Mouse (Mus musculus): Measurements from ENCODE around the gene Cpa4. TPM values are rescaled to one million over a fixed set of nuclear protein-coding genes. Genes with fewer than 3 reads are reported as not detected.

Cpa4 gene
- polyA plus RNA-seq, 2 experiments = 0.05 to 0.07 TPM

- Histone ChIP-seq H3K4me1 (replicated peaks; ENCODE audit: control insufficient read depth in 2 of 2, insufficient read depth in 2 of 2, low read length in 1 of 2) (no peaks in the 10 kb centered on the region; a peak in 1 of 4 replicates), H3K27me3 (ENCODE audit: control insufficient read depth, insufficient read depth, low read length) (no peaks in the 10 kb centered on the region), H3K9me3 (ENCODE audit: control insufficient read depth, low read length) (no peaks in the 10 kb centered on the region), H3K9ac (replicated peaks) (no peak overlapping the region), H3K4me2 (ENCODE audit: low read depth) (no peak overlapping the region), H3K27ac (no peak overlapping the region), H3K4me3 (ENCODE audit: insufficient read depth in 1 of 2, low read depth in 2 of 2, low read length in 2 of 2) (no peak overlapping the region), H3K36me3 (replicated peaks; ENCODE audit: control insufficient read depth, insufficient read depth, low read depth) (no peaks in the 10 kb centered on the region)
- ATAC-seq (ENCODE audit: insufficient read depth) = no peak
- DNase-seq (ENCODE audit: low read depth in 3 of 3, low spot score in 3 of 3) = no peak
- WGBS (ENCODE audit: insufficient replicate concordance) = 50% methylated on average over 1 of the region's 1 CpGs
- no peak for TF ChIP-seq CTCF (IDR thresholded peaks at IDR 0.05; ENCODE audit: low read depth)
- no peak for TF ChIP-seq EP300 (IDR thresholded peaks at IDR 0.05; ENCODE audit: low read depth)
Measured at GRCm38 (mm10) chr6:30600995-30601394, 32.8 kb downstream of the Cpa4 start.

- no peaks in the 10 kb centered on the region for H3K4me1 ChIP-seq (replicated peaks; ENCODE audit: control insufficient read depth in 2 of 2, insufficient read depth in 2 of 2, low read length in 1 of 2)
- H3K27me3 ChIP-seq (ENCODE audit: control insufficient read depth, insufficient read depth, low read length) = no peaks in the 10 kb centered on the region
- 46% methylated on average over 7 of the region's 7 CpGs for WGBS (ENCODE audit: insufficient replicate concordance)
Measured at GRCm38 (mm10) chr6:30604342-30604867, 36.2 kb downstream of the Cpa4 start.

GRCm38 (mm10) chr6:30605111-30605510 is 36.9 kb downstream of the Cpa4 start:
- no peak overlapping the region for H3K27ac ChIP-seq
- H3K4me2 ChIP-seq (ENCODE audit: low read depth) = no peak overlapping the region
- H3K4me1 ChIP-seq (replicated peaks; ENCODE audit: control insufficient read depth in 2 of 2, insufficient read depth in 2 of 2, low read length in 1 of 2) = no peaks in the 10 kb centered on the region
- no peaks in the 10 kb centered on the region for H3K36me3 ChIP-seq (replicated peaks; ENCODE audit: control insufficient read depth, insufficient read depth, low read depth)
- ATAC-seq (ENCODE audit: insufficient read depth) (no peak), DNase-seq (ENCODE audit: low read depth in 3 of 3, low spot score in 3 of 3) (no peak)
- no peak overlapping the region for H3K9ac ChIP-seq (replicated peaks)
- H3K27me3 ChIP-seq (ENCODE audit: control insufficient read depth, insufficient read depth, low read length) = no peaks in the 10 kb centered on the region
- no peak for TF ChIP-seq EP300 (IDR thresholded peaks at IDR 0.05; ENCODE audit: low read depth)
- no peak for TF ChIP-seq CTCF (IDR thresholded peaks at IDR 0.05; ENCODE audit: low read depth)
- 66% methylated on average over 4 of the region's 4 CpGs for WGBS (ENCODE audit: insufficient replicate concordance)
- H3K4me3 ChIP-seq (ENCODE audit: insufficient read depth in 1 of 2, low read depth in 2 of 2, low read length in 2 of 2) = no peak overlapping the region
- H3K9me3 ChIP-seq (ENCODE audit: control insufficient read depth, low read length) = no peaks in the 10 kb centered on the region

More at GRCm38 (mm10) chr6:30604342-30604867, 36.2 kb downstream of the Cpa4 start:
- Histone ChIP-seq H3K4me2 (ENCODE audit: low read depth) (no peak overlapping the region), H3K9me3 (ENCODE audit: control insufficient read depth, low read length) (no peaks in the 10 kb centered on the region), H3K36me3 (replicated peaks; ENCODE audit: control insufficient read depth, insufficient read depth, low read depth) (no peaks in the 10 kb centered on the region), H3K4me3 (ENCODE audit: insufficient read depth in 1 of 2, low read depth in 2 of 2, low read length in 2 of 2) (no peak overlapping the region), H3K9ac (replicated peaks) (no peak overlapping the region), H3K27ac (no peak overlapping the region)
- no peak for ATAC-seq (ENCODE audit: insufficient read depth)
- DNase-seq (ENCODE audit: low read depth in 3 of 3, low spot score in 3 of 3) = no peak
- no peak for TF ChIP-seq EP300 (IDR thresholded peaks at IDR 0.05; ENCODE audit: low read depth)
- no peak for TF ChIP-seq CTCF (IDR thresholded peaks at IDR 0.05; ENCODE audit: low read depth)

DNA sequence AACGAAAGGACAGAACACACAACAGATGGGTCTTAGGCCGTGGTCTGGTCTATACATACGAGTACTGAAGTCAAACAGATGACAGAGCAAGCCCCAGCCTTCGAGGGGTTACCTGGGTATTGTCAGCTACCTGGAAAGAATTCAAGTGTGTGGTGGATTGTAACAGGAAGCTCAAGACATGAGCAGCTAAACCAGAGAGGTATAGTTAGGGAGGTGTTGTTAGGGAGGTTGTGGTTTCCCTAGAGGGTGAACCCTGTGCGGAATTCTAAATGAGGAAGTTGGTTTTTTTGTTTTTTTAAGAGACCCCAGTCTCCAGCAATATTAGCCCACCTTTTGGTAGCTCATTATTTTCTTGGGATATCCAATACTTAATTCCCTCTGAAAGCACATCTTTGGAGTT is 37.5 kb downstream of the Cpa4 start:
- Histone ChIP-seq H3K36me3 (replicated peaks; ENCODE audit: control insufficient read depth, insufficient read depth, low read depth) (no peaks in the 10 kb centered on the region), H3K4me2 (ENCODE audit: low read depth) (no peak overlapping the region), H3K9ac (replicated peaks) (no peak overlapping the region), H3K9me3 (ENCODE audit: control insufficient read depth, low read length) (no peaks in the 10 kb centered on the region), H3K27ac (no peak overlapping the region), H3K27me3 (ENCODE audit: control insufficient read depth, insufficient read depth, low read length) (no peaks in the 10 kb centered on the region), H3K4me1 (replicated peaks; ENCODE audit: control insufficient read depth in 2 of 2, insufficient read depth in 2 of 2, low read length in 1 of 2) (no peaks in the 10 kb centered on the region), H3K4me3 (ENCODE audit: insufficient read depth in 1 of 2, low read depth in 2 of 2, low read length in 2 of 2) (no peak overlapping the region)
- ATAC-seq (ENCODE audit: insufficient read depth) (no peak), DNase-seq (ENCODE audit: low read depth in 3 of 3, low spot score in 3 of 3) (no peak)
- TF ChIP-seq CTCF (IDR thresholded peaks at IDR 0.05; ENCODE audit: low read depth) (no peak), EP300 (IDR thresholded peaks at IDR 0.05; ENCODE audit: low read depth) (no peak)
- WGBS (ENCODE audit: insufficient replicate concordance) = 29% methylated on average over 5 of the region's 5 CpGs

DNA sequence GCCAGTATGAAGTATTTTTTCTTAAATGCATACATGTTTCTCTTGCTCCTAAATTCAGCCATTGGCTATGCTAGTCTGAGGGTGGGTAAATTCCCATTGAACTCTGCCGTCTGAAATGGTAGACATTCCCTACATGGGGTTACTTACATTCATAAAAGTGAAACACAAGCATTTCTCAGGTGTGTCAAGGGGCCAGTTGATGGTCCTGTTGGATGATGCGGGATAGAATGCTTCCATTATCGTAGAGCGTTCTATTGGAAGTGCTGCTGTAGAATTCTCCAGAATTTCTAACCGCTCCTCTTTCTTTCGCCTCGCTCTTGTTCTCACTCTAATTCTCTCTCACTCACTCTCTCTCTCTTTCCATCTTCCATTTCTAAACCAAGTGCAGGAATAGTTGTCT is 42.5 kb downstream of the Cpa4 start, which contains the start of gene Cpa5:
Gene Cpa5, plus strand, starts transcription at position 301 of the 400 bp plus-strand sequence.
- DNase-seq (ENCODE audit: low read depth in 3 of 3, low spot score in 3 of 3) (no peak), ATAC-seq (ENCODE audit: insufficient read depth) (no peak)
- Histone ChIP-seq H3K9me3 (ENCODE audit: control insufficient read depth, low read length) (no peaks in the 10 kb centered on the region), H3K4me2 (ENCODE audit: low read depth) (no peak within 1 kb of the TSS), H3K9ac (replicated peaks) (no peak within 1 kb of the TSS), H3K27me3 (ENCODE audit: control insufficient read depth, insufficient read depth, low read length) (no peaks in the 10 kb centered on the region; the same call in 1 of the 2 replicates), H3K27ac (no peak within 1 kb of the TSS), H3K4me3 (ENCODE audit: insufficient read depth in 1 of 2, low read depth in 2 of 2, low read length in 2 of 2) (no peak within 1 kb of the TSS), H3K4me1 (replicated peaks; ENCODE audit: control insufficient read depth in 2 of 2, insufficient read depth in 2 of 2, low read length in 1 of 2) (no peaks in the 10 kb centered on the region), H3K36me3 (replicated peaks; ENCODE audit: control insufficient read depth, insufficient read depth, low read depth) (no peaks in the 10 kb centered on the region)
- 84% methylated on average over 7 of the region's 7 CpGs for WGBS (ENCODE audit: insufficient replicate concordance)
- TF ChIP-seq EP300 (IDR thresholded peaks at IDR 0.05; ENCODE audit: low read depth) (no peak), CTCF (IDR thresholded peaks at IDR 0.05; ENCODE audit: low read depth) (no peak)
